Mouse (Mus musculus) right cerebral cortex, postnatal 14 days (tissue): Measurements from ENCODE around the gene Krt34.

Source experiments
- DNase-seq: peaks from one replicate; pipeline ENCODE4 v3.0.0; 2022

The Krt34 gene

GRCm38 (mm10) chr11:100041454-100041853 lies at the start of gene Krt34:
Gene Krt34 (minus strand): TSS chr11:100041554.
- DNase-seq = no peak

GRCm38 (mm10) chr11:100088378-100089025 lies 47.1 kb upstream of the Krt34 start:
- DNase-seq = no peak

- DNase-seq = no peak
These were observed 46.5 kb upstream of the Krt34 start, which contains the start of gene Krt32 for GRCm38 (mm10) chr11:100087861-100088260. Gene Krt32 (minus strand): TSS chr11:100088226.

GRCm38 (mm10) chr11:100073873-100074272 lies 32.5 kb upstream of the Krt34 start:
- no peak for DNase-seq

- DNase-seq = no peak
These were observed 26.1 kb upstream of the Krt34 start for GRCm38 (mm10) chr11:100067293-100068036.

GRCm38 (mm10) chr11:100066236-100067010 lies 25.1 kb upstream of the Krt34 start:
- DNase-seq = no peak

GRCm38 (mm10) chr11:100058875-100059274 lies 17.5 kb upstream of the Krt34 start:
- no peak for DNase-seq

- DNase-seq = no peak
These were observed 14.6 kb upstream of the Krt34 start for GRCm38 (mm10) chr11:100055686-100056655.

- no peak for DNase-seq
These were observed 9.1 kb upstream of the Krt34 start, which contains the start of gene Krt31 for GRCm38 (mm10) chr11:100050451-100050850. Gene Krt31 (minus strand): TSS chr11:100050551.

- no peak for DNase-seq
These were observed 5.8 kb upstream of the Krt34 start for GRCm38 (mm10) chr11:100047193-100047592.

- no peak for DNase-seq
These were observed 5.0 kb upstream of the Krt34 start for GRCm38 (mm10) chr11:100046303-100046866.

- DNase-seq = no peak
These were observed 11.6 kb downstream of the Krt34 start, which contains the start of gene Krt33b for GRCm38 (mm10) chr11:100029768-100030167. Gene Krt33b (minus strand): TSS chr11:100029868.

- no peak for DNase-seq
These were observed 19.9 kb downstream of the Krt34 start for GRCm38 (mm10) chr11:100021438-100021837.

GRCm38 (mm10) chr11:100019466-100019865 lies 21.9 kb downstream of the Krt34 start:
- DNase-seq = no peak

GRCm38 (mm10) chr11:100016112-100016511 lies 25.2 kb downstream of the Krt34 start, which contains the start of gene Krt33a:
Gene Krt33a (minus strand): TSS chr11:100016212.
- no peak for DNase-seq

- DNase-seq = no peak
These were observed 27.6 kb downstream of the Krt34 start for GRCm38 (mm10) chr11:100013691-100014171.

- DNase-seq = no peak
These were observed 30.7 kb downstream of the Krt34 start for GRCm38 (mm10) chr11:100010682-100011081.

GRCm38 (mm10) chr11:100008336-100008735 lies 33.0 kb downstream of the Krt34 start:
- no peak for DNase-seq

- no peak for DNase-seq
These were observed 34.7 kb downstream of the Krt34 start for GRCm38 (mm10) chr11:100006624-100007023.

GRCm38 (mm10) chr11:100005905-100006304 lies 35.4 kb downstream of the Krt34 start:
- DNase-seq = no peak

GRCm38 (mm10) chr11:100004846-100005245 lies 36.5 kb downstream of the Krt34 start:
- peak; percentile 68 for DNase-seq
